In the genomic region with DNA sequence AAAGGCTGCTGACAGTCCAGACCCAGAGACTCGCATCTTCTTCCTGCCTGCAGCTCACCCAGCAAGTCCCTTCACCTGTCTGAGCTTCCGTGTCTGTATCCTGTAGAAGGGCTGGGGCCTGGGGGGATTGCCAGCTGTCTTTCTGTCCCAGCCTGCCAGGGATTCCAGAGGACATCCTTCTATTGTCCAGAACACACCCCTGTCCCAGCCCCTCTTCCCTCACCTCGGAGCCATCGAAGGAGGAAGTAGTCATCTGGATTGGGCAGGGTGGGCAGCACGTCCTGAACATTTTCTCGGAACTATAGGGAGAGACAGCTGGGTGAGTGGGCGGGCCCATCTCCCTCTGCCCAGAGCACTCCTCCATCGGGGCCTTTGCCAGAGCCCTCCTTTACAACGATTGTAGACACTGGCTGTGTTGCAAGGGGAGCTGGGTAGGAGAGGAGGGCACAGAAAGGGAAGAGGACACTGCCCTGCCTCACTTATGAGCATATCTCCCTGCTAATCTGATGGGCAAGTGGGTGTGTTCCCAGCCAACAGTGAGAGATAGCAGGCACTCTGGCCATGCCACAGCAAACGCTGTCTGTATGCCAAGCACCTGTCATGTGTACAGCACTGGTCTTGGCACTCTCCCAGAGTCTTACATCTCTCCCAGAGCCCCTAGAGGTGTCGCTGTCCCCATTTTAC, we compare ENCODE assay signal across 14 mouse cellular contexts. TPM values are rescaled to one million over a fixed set of nuclear protein-coding genes. Genes with fewer than 3 reads are reported as not detected.
DNase-seq lines count a peak whose midpoint lies in the region; ATAC-seq and TF ChIP-seq lines count a peak whose summit lies in the region.
"Had no signal": no experiment of that assay in that cellular context is flagged by ENCODE, and none has a peak within 500 bp of the region (broad histone marks: within the 10 kb centered on the region; RNA-seq: fewer than 3 reads in every experiment).

No protein-coding gene starts in this region.

- ATAC-seq in forebrain, embryonic 16.5 days, result no peak
- peak; percentile 44 for ATAC-seq in lung, postnatal 0 days
- ATAC-seq in hindbrain, embryonic 15.5 days (ENCODE audit: low FRiP score, low read depth), result no peak
- no peak for ATAC-seq in monocyte, adult 5-6 weeks (replicated peaks; ENCODE audit: insufficient number of reproducible peaks, low FRiP score, low TSS enrichment, poor library complexity, severe bottlenecking)

- H3K4me1 ChIP-seq in forebrain, embryonic 16.5 days (replicated peaks; ENCODE audit: control insufficient read depth, insufficient read depth, low read length), result peaks cover 22% of the 10 kb centered on the region
- H3K4me1 ChIP-seq in forebrain, embryonic 10.5 days, result peaks cover 24% of the 10 kb centered on the region
- peaks cover 6% of the 10 kb centered on the region; the same call in 1 of the 2 replicates for H3K4me1 ChIP-seq in lung, postnatal 0 days (ENCODE audit: insufficient read depth, low read depth, low read length)
- H3K4me1 ChIP-seq in hindbrain, embryonic 15.5 days (replicated peaks), result peaks cover 33% of the 10 kb centered on the region

- H3K4me2 ChIP-seq in forebrain, embryonic 16.5 days (ENCODE audit: low read length), result no peak overlapping the region
- no peak overlapping the region for H3K4me2 ChIP-seq in lung, postnatal 0 days (replicated peaks; ENCODE audit: low read depth, low read length)
- H3K4me2 ChIP-seq in hindbrain, embryonic 15.5 days, result peak overlapping the region; percentile 98
- peak overlapping the region; percentile 96 for H3K4me2 ChIP-seq in myocyte (ENCODE audit: low read depth)

- WGBS in forebrain, embryonic 16.5 days, result 59% methylated on average over 11 of the region's 11 CpGs
- WGBS in forebrain, embryonic 10.5 days, result 75% methylated on average over 11 of the region's 11 CpGs
- WGBS in lung, postnatal 0 days, result 32% methylated on average over 11 of the region's 11 CpGs
- 52% methylated on average over 11 of the region's 11 CpGs for WGBS in hindbrain, embryonic 15.5 days

- H3K79me2 ChIP-seq in myocyte (ENCODE audit: control insufficient read depth, insufficient read depth), result no peaks in the 10 kb centered on the region

- DNase-seq in forebrain, embryonic 10.5 days (ENCODE audit: extremely low spot score, low spot score), result no peak
- DNase-seq in lung, postnatal 0 days (ENCODE audit: low spot score), result peak; percentile 30
- DNase-seq in lung, postnatal 4 days, result no peak
- no peak for DNase-seq in thymus, postnatal 0 days (ENCODE audit: low spot score)
- DNase-seq: B cell, adult 2 months; cerebellum, adult 2 months; kidney, adult 18-20 months; retina, postnatal 1 day; thymus, postnatal 36 days had no signal

- no peak for TF ChIP-seq EP300 in lung, postnatal 0 days (IDR thresholded peaks at IDR 0.05)

- H3K9me3 ChIP-seq in forebrain, embryonic 16.5 days (ENCODE audit: control insufficient read depth, low read length), result no peaks in the 10 kb centered on the region
- no peaks in the 10 kb centered on the region for H3K9me3 ChIP-seq in forebrain, embryonic 10.5 days
- no peaks in the 10 kb centered on the region for H3K9me3 ChIP-seq in lung, postnatal 0 days (ENCODE audit: low read length)
- no peaks in the 10 kb centered on the region for H3K9me3 ChIP-seq in hindbrain, embryonic 15.5 days

- H3ac ChIP-seq in myocyte (ENCODE audit: control insufficient read depth, insufficient read length), result no peak overlapping the region

- TF ChIP-seq CTCF in lung, postnatal 0 days (IDR thresholded peaks at IDR 0.05), result no peak

- H3K4me3 ChIP-seq in forebrain, embryonic 16.5 days (replicated peaks; ENCODE audit: low read length), result no peak overlapping the region
- H3K4me3 ChIP-seq in forebrain, embryonic 10.5 days, result no peak overlapping the region
- H3K4me3 ChIP-seq in lung, postnatal 0 days (ENCODE audit: low read depth, low read length), result no peak overlapping the region
- no peak overlapping the region for H3K4me3 ChIP-seq in hindbrain, embryonic 15.5 days
- peak overlapping the region; percentile 48 for H3K4me3 ChIP-seq in myocyte

- no peak overlapping the region for H3K27ac ChIP-seq in forebrain, embryonic 16.5 days (ENCODE audit: low read length)
- H3K27ac ChIP-seq in forebrain, embryonic 10.5 days, result no peak overlapping the region
- H3K27ac ChIP-seq in lung, postnatal 0 days (ENCODE audit: low read length), result no peak overlapping the region
- H3K27ac ChIP-seq in hindbrain, embryonic 15.5 days (replicated peaks), result no peak overlapping the region
- H3K27ac ChIP-seq: macrophage had no signal

- H3K36me3 ChIP-seq in forebrain, embryonic 16.5 days (ENCODE audit: control insufficient read depth, insufficient read depth), result no peaks in the 10 kb centered on the region
- H3K36me3 ChIP-seq in forebrain, embryonic 10.5 days (replicated peaks), result no peaks in the 10 kb centered on the region
- no peaks in the 10 kb centered on the region for H3K36me3 ChIP-seq in lung, postnatal 0 days (ENCODE audit: insufficient read depth, low read length)
- no peaks in the 10 kb centered on the region for H3K36me3 ChIP-seq in hindbrain, embryonic 15.5 days
- H3K36me3 ChIP-seq in myocyte (ENCODE audit: control insufficient read depth, insufficient read depth), result no peaks in the 10 kb centered on the region

- H3K27me3 ChIP-seq in forebrain, embryonic 16.5 days (replicated peaks; ENCODE audit: control insufficient read depth, insufficient read depth, low read length), result no peaks in the 10 kb centered on the region; the same call in 1 of the 2 replicates
- H3K27me3 ChIP-seq in forebrain, embryonic 10.5 days (ENCODE audit: poor library complexity, severe bottlenecking), result peaks cover 49% of the 10 kb centered on the region
- no peaks in the 10 kb centered on the region for H3K27me3 ChIP-seq in lung, postnatal 0 days (replicated peaks; ENCODE audit: insufficient read depth, low read length)
- H3K27me3 ChIP-seq in hindbrain, embryonic 15.5 days, result no peaks in the 10 kb centered on the region
- H3K27me3 ChIP-seq in myocyte (ENCODE audit: control insufficient read depth, insufficient read depth, insufficient read length), result no peaks in the 10 kb centered on the region

- H3K9ac ChIP-seq in forebrain, embryonic 16.5 days (replicated peaks; ENCODE audit: low read depth, low read length), result 0 out of 2 replicates have a peak overlapping the region, but pooled peaks have one; percentile 10
- no peak overlapping the region for H3K9ac ChIP-seq in lung, postnatal 0 days (replicated peaks; ENCODE audit: low read depth)
- H3K9ac ChIP-seq in hindbrain, embryonic 15.5 days, result no peak overlapping the region

- no peak for TF ChIP-seq POLR2A in myocyte (IDR thresholded peaks at IDR 0.05; ENCODE audit: insufficient read length, low read depth)

RNA-seq across cellular contexts. Expression of gene Sec14l2, which starts 6.6 kb away (rescaled TPM):
- 1.6 and 1.7 TPM in 2 replicates for polyA plus RNA-seq in forebrain, embryonic 16.5 days (2015; fragmentation: Nextera tagmentation; extraction: Ambion mirVana)
- polyA plus RNA-seq in forebrain, embryonic 10.5 days (2016; fragmentation: Nextera tagmentation; extraction: Ambion mirVana), result 3.0 and 3.5 TPM in 2 replicates
- 6.5 and 7.6 TPM in 2 replicates for polyA plus RNA-seq in lung, postnatal 0 days (2015; fragmentation: Nextera tagmentation; extraction: Ambion mirVana)
- 6.1 and 6.4 TPM in 2 replicates for polyA plus RNA-seq in hindbrain, embryonic 15.5 days (2015; fragmentation: Nextera tagmentation; extraction: Ambion mirVana)
- 10.9 TPM for polyA plus RNA-seq in myocyte (2012; fragmentation: generic; extraction: Trizol)
- 0.30 and 0.54 TPM in 2 replicates for polyA plus RNA-seq in thymus, postnatal 0 days (2015; fragmentation: Nextera tagmentation; extraction: Ambion mirVana)
- 1.6 TPM in 1 of 3 replicates, not detected in the others for total RNA-seq in monocyte, adult 5-6 weeks (2017)

RNA-seq across cellular contexts. Expression of gene Rnf215, which starts 18.4 kb away (rescaled TPM):
- polyA plus RNA-seq in forebrain, embryonic 16.5 days (2015; fragmentation: Nextera tagmentation; extraction: Ambion mirVana), result 51.7 and 52.6 TPM in 2 replicates
- 19.1 and 19.7 TPM in 2 replicates for polyA plus RNA-seq in forebrain, embryonic 10.5 days (2016; fragmentation: Nextera tagmentation; extraction: Ambion mirVana)
- polyA plus RNA-seq in lung, postnatal 0 days (2015; fragmentation: Nextera tagmentation; extraction: Ambion mirVana), result 57.8 and 59.0 TPM in 2 replicates
- polyA plus RNA-seq in hindbrain, embryonic 15.5 days (2015; fragmentation: Nextera tagmentation; extraction: Ambion mirVana), result 46.4 and 48.7 TPM in 2 replicates
- 18.1 TPM for polyA plus RNA-seq in myocyte (2012; fragmentation: generic; extraction: Trizol)
- 18.9 and 19.6 TPM in 2 replicates for polyA plus RNA-seq in thymus, postnatal 0 days (2015; fragmentation: Nextera tagmentation; extraction: Ambion mirVana)
- 24.5 to 32.4 TPM (median 30.3 TPM) in 3 replicates for total RNA-seq in monocyte, adult 5-6 weeks (2017)

RNA-seq across cellular contexts. Expression of gene Mtfp1, which starts 21.4 kb away (rescaled TPM):
- 8.8 and 10.3 TPM in 2 replicates for polyA plus RNA-seq in forebrain, embryonic 16.5 days (2015; fragmentation: Nextera tagmentation; extraction: Ambion mirVana)
- polyA plus RNA-seq in forebrain, embryonic 10.5 days (2016; fragmentation: Nextera tagmentation; extraction: Ambion mirVana), result 13.7 and 14.4 TPM in 2 replicates
- 6.4 and 6.5 TPM in 2 replicates for polyA plus RNA-seq in lung, postnatal 0 days (2015; fragmentation: Nextera tagmentation; extraction: Ambion mirVana)
- 10.7 and 12.3 TPM in 2 replicates for polyA plus RNA-seq in hindbrain, embryonic 15.5 days (2015; fragmentation: Nextera tagmentation; extraction: Ambion mirVana)
- 21.1 TPM for polyA plus RNA-seq in myocyte (2012; fragmentation: generic; extraction: Trizol)
- polyA plus RNA-seq in thymus, postnatal 0 days (2015; fragmentation: Nextera tagmentation; extraction: Ambion mirVana), result 4.1 and 5.3 TPM in 2 replicates
- 1.4 TPM in 1 of 3 replicates, not detected in the others for total RNA-seq in monocyte, adult 5-6 weeks (2017)

RNA-seq across cellular contexts. Expression of gene Ccdc157, which starts 43.5 kb away (rescaled TPM):
- polyA plus RNA-seq in forebrain, embryonic 16.5 days (2015; fragmentation: Nextera tagmentation; extraction: Ambion mirVana), result 6.7 and 8.0 TPM in 2 replicates
- 6.5 and 7.8 TPM in 2 replicates for polyA plus RNA-seq in forebrain, embryonic 10.5 days (2016; fragmentation: Nextera tagmentation; extraction: Ambion mirVana)
- polyA plus RNA-seq in lung, postnatal 0 days (2015; fragmentation: Nextera tagmentation; extraction: Ambion mirVana), result 7.3 and 8.2 TPM in 2 replicates
- polyA plus RNA-seq in hindbrain, embryonic 15.5 days (2015; fragmentation: Nextera tagmentation; extraction: Ambion mirVana), result 8.3 and 10.0 TPM in 2 replicates
- polyA plus RNA-seq in myocyte (2012; fragmentation: generic; extraction: Trizol), result 5.6 TPM
- polyA plus RNA-seq in thymus, postnatal 0 days (2015; fragmentation: Nextera tagmentation; extraction: Ambion mirVana), result 2.0 and 2.2 TPM in 2 replicates
- total RNA-seq in monocyte, adult 5-6 weeks (2017), result 1.3 to 9.2 TPM (median 1.4 TPM) in 3 replicates

RNA-seq across cellular contexts. Expression of gene Sf3a1, which starts 43.5 kb away (rescaled TPM):
- 59.4 and 60.6 TPM in 2 replicates for polyA plus RNA-seq in forebrain, embryonic 16.5 days (2015; fragmentation: Nextera tagmentation; extraction: Ambion mirVana)
- 103 and 104 TPM in 2 replicates for polyA plus RNA-seq in forebrain, embryonic 10.5 days (2016; fragmentation: Nextera tagmentation; extraction: Ambion mirVana)
- 12.6 and 13.4 TPM in 2 replicates for polyA plus RNA-seq in lung, postnatal 0 days (2015; fragmentation: Nextera tagmentation; extraction: Ambion mirVana)
- polyA plus RNA-seq in hindbrain, embryonic 15.5 days (2015; fragmentation: Nextera tagmentation; extraction: Ambion mirVana), result 46.5 and 52.9 TPM in 2 replicates
- 47.0 TPM for polyA plus RNA-seq in myocyte (2012; fragmentation: generic; extraction: Trizol)
- polyA plus RNA-seq in thymus, postnatal 0 days (2015; fragmentation: Nextera tagmentation; extraction: Ambion mirVana), result 35.4 and 42.0 TPM in 2 replicates
- total RNA-seq in monocyte, adult 5-6 weeks (2017), result 14.2 to 26.6 TPM (median 15.3 TPM) in 3 replicates

Comparison
In these comparisons a context has a peak if more than half of its experiments do, and no peak if none do; other contexts are left out.
1. H3K4me2 ChIP-seq: peak in hindbrain, embryonic 15.5 days (single experiment) and myocyte (single experiment); none in forebrain, embryonic 16.5 days (single experiment) and lung, postnatal 0 days (single experiment).